ENCODE assay signal across 22 mouse cellular contexts in the genomic region with DNA sequence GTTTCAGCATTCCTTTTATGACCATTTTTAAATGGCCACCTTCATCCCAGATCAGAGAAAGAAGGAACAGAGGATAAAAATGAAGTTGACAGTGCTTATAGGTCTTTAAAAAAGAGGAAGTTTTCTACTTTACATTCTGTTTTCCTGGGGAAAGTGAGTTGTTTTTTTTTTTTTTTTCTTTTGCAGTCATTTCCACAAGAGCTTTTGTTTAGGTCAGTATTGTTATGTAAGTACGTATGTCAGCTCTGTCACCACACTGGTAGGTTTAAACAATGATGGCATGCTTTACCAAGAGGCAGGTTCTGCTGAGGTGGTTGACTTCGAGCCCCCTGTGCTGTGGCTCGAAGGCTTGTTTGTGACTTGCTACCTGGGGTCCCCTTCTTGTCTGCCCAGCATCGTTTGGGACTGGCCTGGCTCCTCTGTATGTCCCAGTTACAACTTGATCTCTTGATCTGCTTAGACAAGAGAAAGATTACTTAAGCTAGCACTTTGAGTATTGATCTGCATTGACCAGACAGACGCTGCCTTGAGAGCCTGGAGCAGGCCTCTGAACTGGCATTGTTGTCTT. TPM values are rescaled to one million over a fixed set of nuclear protein-coding genes. Genes with fewer than 3 reads are reported as not detected.
A peak's percentile ranks its signal among the peaks of the same experiment; 100 is the strongest.
DNase-seq lines count a peak whose midpoint lies in the region; ATAC-seq and TF ChIP-seq lines count a peak whose summit lies in the region.
"Had no signal": no experiment of that assay in that cellular context is flagged by ENCODE, and none has a peak within 500 bp of the region (broad histone marks: within the 10 kb centered on the region; RNA-seq: fewer than 3 reads in every experiment).

No protein-coding gene starts in this region.

- no peak for ATAC-seq in liver, embryonic 11.5 days (replicated peaks; ENCODE audit: low FRiP score)
- no peak for ATAC-seq in liver, embryonic 12.5 days
- peak; percentile 45 for ATAC-seq in megakaryocyte progenitor cell, adult 5-6 weeks (replicated peaks; ENCODE audit: poor library complexity)
- ATAC-seq: forebrain, postnatal 0 days; midbrain, embryonic 16.5 days had no signal

- TF ChIP-seq POLR2A in cerebellum, adult 2 months (IDR thresholded peaks at IDR 0.05; ENCODE audit: borderline replicate concordance, insufficient read depth, low read length), result no peak

- no peaks in the 10 kb centered on the region for H3K9me3 ChIP-seq in liver, embryonic 11.5 days (ENCODE audit: control insufficient read depth, low read length)
- no peaks in the 10 kb centered on the region for H3K9me3 ChIP-seq in liver, embryonic 12.5 days (replicated peaks)
- H3K9me3 ChIP-seq: embryonic facial prominence, embryonic 10.5 days; hindbrain, embryonic 13.5 days; limb, embryonic 15.5 days; midbrain, embryonic 10.5 days had no signal

- H3K9ac ChIP-seq in liver, embryonic 11.5 days (ENCODE audit: low read depth, low read length), result no peak overlapping the region
- H3K9ac ChIP-seq in liver, embryonic 12.5 days, result no peak overlapping the region
- H3K9ac ChIP-seq: forebrain, postnatal 0 days; hindbrain, embryonic 13.5 days; limb, embryonic 15.5 days had no signal

- 0 out of 2 replicates have a peak overlapping the region, but pooled peaks have one; percentile 7 for H3K27ac ChIP-seq in cerebellum, adult 2 months (ENCODE audit: insufficient read depth, low read length)
- no peak overlapping the region for H3K27ac ChIP-seq in liver, embryonic 11.5 days (ENCODE audit: low read depth, low read length)
- H3K27ac ChIP-seq in liver, embryonic 12.5 days, result no peak overlapping the region
- H3K27ac ChIP-seq in brown adipose tissue, adult 24 weeks (replicated peaks; ENCODE audit: low read depth, low read length), result peak overlapping the region; percentile 72
- H3K27ac ChIP-seq: embryonic facial prominence, embryonic 10.5 days; hindbrain, embryonic 13.5 days; kidney, postnatal 0 days; limb, embryonic 15.5 days; midbrain, embryonic 10.5 days had no signal

- peak in 1 of 2 experiments; percentile 25 for DNase-seq in cerebellum, adult 2 months
- DNase-seq in cerebellum, adult 18-20 months, result no peak
- DNase-seq in liver, embryonic 11.5 days (ENCODE audit: low spot score), result peak; percentile 27
- DNase-seq in spleen, postnatal 36 days (ENCODE audit: low spot score in 2 of 2), result no peak
- no peak for DNase-seq in adrenal gland, adult 8-10 months
- DNase-seq: adrenal gland, adult 2 months; cerebellum, adult 9-11 months; forebrain, postnatal 0 days; heart, postnatal 36 days; kidney, adult 18-20 months; left cerebral cortex, postnatal 4 days; lung, adult 2 months; lung, postnatal 36 days had no signal

- no peak for TF ChIP-seq CTCF in cerebellum, adult 2 months (IDR thresholded peaks at IDR 0.05; ENCODE audit: borderline replicate concordance, insufficient read depth, low read depth, low read length)

- no peak overlapping the region for H3K4me2 ChIP-seq in liver, embryonic 11.5 days
- no peak overlapping the region for H3K4me2 ChIP-seq in liver, embryonic 12.5 days
- H3K4me2 ChIP-seq: hindbrain, embryonic 13.5 days; limb, embryonic 15.5 days had no signal

- H3K4me1 ChIP-seq in cerebellum, adult 2 months (ENCODE audit: control insufficient read depth, insufficient read depth, low read length), result peaks cover 43% of the 10 kb centered on the region
- H3K4me1 ChIP-seq in liver, embryonic 11.5 days (replicated peaks; ENCODE audit: control insufficient read depth, insufficient read depth, low read length), result peaks cover 15% of the 10 kb centered on the region
- peaks cover 71% of the 10 kb centered on the region for H3K4me1 ChIP-seq in liver, embryonic 12.5 days
- H3K4me1 ChIP-seq in brown adipose tissue, adult 24 weeks (ENCODE audit: control insufficient read depth, insufficient read depth, insufficient read length, low read length), result peaks cover 53% of the 10 kb centered on the region

- peak overlapping the region; percentile 39 for H3K4me3 ChIP-seq in cerebellum, adult 2 months (replicated peaks; ENCODE audit: insufficient read depth, low read depth, low read length)
- H3K4me3 ChIP-seq in liver, embryonic 11.5 days (ENCODE audit: low read depth, low read length), result no peak overlapping the region
- H3K4me3 ChIP-seq in liver, embryonic 12.5 days, result no peak overlapping the region
- H3K4me3 ChIP-seq in brown adipose tissue, adult 24 weeks (ENCODE audit: insufficient read depth, low read depth, low read length), result no peak overlapping the region
- H3K4me3 ChIP-seq: embryonic facial prominence, embryonic 10.5 days; hindbrain, embryonic 13.5 days; limb, embryonic 15.5 days; midbrain, embryonic 10.5 days had no signal

- no peaks in the 10 kb centered on the region for H3K27me3 ChIP-seq in cerebellum, adult 2 months (ENCODE audit: control insufficient read depth, insufficient read depth, low read length)
- H3K27me3 ChIP-seq in liver, embryonic 11.5 days (replicated peaks; ENCODE audit: control insufficient read depth, insufficient read depth, low read length), result no peaks in the 10 kb centered on the region
- no peaks in the 10 kb centered on the region for H3K27me3 ChIP-seq in liver, embryonic 12.5 days (replicated peaks)
- H3K27me3 ChIP-seq: hindbrain, embryonic 13.5 days; limb, embryonic 15.5 days had no signal

- no peaks in the 10 kb centered on the region for H3K36me3 ChIP-seq in liver, embryonic 11.5 days (ENCODE audit: control insufficient read depth, insufficient read depth, low read length)
- H3K36me3 ChIP-seq in liver, embryonic 12.5 days, result no peaks in the 10 kb centered on the region; the same call in 1 of the 2 replicates
- H3K36me3 ChIP-seq: hindbrain, embryonic 13.5 days; limb, embryonic 15.5 days; midbrain, embryonic 10.5 days had no signal

- WGBS in cerebellum, adult 2 months, result 21% methylated on average over 5 of the region's 5 CpGs
- 67% methylated on average over 5 of the region's 5 CpGs for WGBS in liver, embryonic 11.5 days
- 53% methylated on average over 5 of the region's 5 CpGs for WGBS in liver, embryonic 12.5 days (ENCODE audit: insufficient replicate concordance)

RNA-seq across cellular contexts. Expression of gene Snrk, which starts 8.7 kb away (rescaled TPM):
- 323 and 380 TPM in 2 replicates for polyA plus RNA-seq in cerebellum, adult 2 months (2012; rRNA removed)
- polyA plus RNA-seq in liver, embryonic 11.5 days (2014; fragmentation: Nextera tagmentation; extraction: Ambion mirVana), result 27.0 and 34.1 TPM in 2 replicates
- polyA plus RNA-seq in liver, embryonic 12.5 days (2016; fragmentation: Nextera tagmentation; extraction: Ambion mirVana), result 23.6 and 25.8 TPM in 2 replicates
- polyA plus RNA-seq in brown adipose tissue, adult 24 weeks (2012; ENCODE audit: insufficient read depth, insufficient read length, missing spikeins), result 78.1 and 111 TPM in 2 replicates
- total RNA-seq in megakaryocyte progenitor cell, adult 5-6 weeks (2015), result 16.5 and 19.7 TPM in 2 replicates
- 19.7 and 22.9 TPM in 2 replicates for total RNA-seq in megakaryocyte progenitor cell, adult 5-6 weeks (2017)
- 100 to 1,000 TPM; 153 to 206 (median 181) TPM for total RNA-seq in adrenal gland, adult 8-10 months (2022)

Comparison
In these comparisons a context has a peak if more than half of its experiments do, and no peak if none do; other contexts are left out.
1. H3K27ac ChIP-seq: peak in cerebellum, adult 2 months (single experiment) and brown adipose tissue, adult 24 weeks (single experiment); none in liver, embryonic 11.5 days (single experiment) and liver, embryonic 12.5 days (single experiment).